Mouse (Mus musculus) hindlimb bud, embryonic 11.5 days (tissue): ENCODE measurements around the gene Rbm12b1.
"Not testable (repeated sequence)": the region's sequence is repeated elsewhere in the genome, so short reads cannot be mapped to it uniquely, and the experiment has no call there.

Source experiments
- DNase-seq: peaks from one replicate; pipeline ENCODE4 v3.0.0-alpha.2; 2012; ENCODE audit warnings: low read depth, low spot score; ENCODE audit errors: extremely low spot score

Rbm12b1 gene

DNA sequence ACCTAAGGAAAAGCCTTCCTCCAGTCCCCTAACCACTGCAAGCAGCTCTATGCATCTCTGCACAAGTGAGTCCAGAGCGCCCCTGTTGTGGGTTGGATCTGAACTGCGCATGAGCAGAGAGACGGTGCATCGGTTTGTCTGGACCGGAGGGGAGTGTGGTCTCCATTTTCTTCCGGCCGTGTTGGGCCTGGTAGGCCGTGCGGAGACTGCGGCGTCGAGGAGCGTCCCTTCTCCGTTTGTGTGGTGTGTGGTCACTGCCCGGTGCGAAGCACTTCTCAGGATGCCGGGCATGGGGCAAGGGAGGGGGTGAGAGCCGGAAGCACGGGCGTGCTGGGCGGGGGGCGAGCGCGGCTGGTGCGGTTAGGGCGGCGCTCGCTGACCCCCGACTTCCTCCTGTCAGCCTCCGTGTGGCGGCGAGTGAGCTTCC, at the start of gene Rbm12b1:
Gene Rbm12b1, plus strand, starts transcription at position 124 of the 427 bp plus-strand sequence.
- peak; percentile 28 for DNase-seq

DNA sequence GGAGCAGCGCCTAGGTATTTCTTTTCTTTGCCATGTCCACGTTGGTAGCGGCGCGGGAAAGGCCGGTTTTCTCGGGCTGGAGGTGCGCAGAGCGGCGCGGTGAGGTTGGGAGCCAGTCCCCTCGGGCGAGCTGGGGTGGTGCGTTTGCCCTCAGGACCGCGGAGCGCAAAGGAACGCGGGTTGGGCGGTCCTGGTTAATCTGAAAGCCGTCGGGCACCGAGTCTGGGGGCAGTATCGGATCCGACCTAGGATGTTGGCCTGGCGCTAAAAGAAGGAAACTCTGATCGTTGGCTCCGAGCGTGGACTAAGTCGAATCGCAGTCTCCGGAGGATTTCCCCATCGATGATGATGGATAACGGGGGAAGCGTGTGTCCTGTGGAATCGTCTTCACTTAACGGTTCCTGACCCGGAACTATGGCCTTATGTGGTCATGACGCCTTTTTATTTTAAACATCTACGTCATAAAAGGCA, 563 bp downstream of the Rbm12b1 start:
- not testable (repeated sequence) for DNase-seq

GRCm38 (mm10) chr4:12141516-12141915, 1.5 kb downstream of the Rbm12b1 start:
- not testable (repeated sequence) for DNase-seq

DNA sequence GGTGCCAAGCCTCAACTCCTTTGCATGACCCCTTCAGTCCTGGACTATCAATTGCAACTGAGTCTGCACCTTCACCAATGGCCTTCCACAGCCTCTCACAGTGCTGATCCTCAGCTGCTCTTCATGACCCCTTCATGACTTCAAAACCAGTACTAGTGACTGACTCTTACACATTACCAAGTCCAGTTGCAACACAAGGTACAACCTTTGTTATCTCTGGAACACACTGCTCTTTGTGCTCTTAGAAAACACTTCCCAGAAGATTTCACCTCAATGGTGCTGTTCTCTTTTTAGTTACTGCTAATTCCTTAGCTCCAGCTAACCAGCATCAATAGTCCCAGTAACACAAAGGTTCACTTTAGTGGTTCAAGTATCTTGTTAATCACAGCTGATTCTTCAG, 7.6 kb downstream of the Rbm12b1 start:
- no peak for DNase-seq

DNA sequence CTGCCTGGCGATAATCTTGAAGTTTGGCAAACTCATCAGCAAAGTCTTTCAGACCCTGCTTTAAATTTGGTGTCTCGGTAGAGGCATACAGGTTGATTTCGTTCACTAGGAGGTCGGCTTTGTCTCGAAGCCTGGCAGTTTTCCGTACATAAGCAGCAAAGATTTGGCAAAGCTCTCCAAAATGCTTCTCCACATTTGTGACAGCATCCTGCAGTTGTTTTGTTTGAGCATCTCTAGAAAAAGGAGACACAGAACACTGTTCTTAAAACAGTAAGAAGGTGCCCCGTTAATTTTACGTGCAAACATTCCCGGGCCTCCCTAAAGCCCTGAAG, 30.9 kb downstream of the Rbm12b1 start:
- no peak for DNase-seq

GRCm38 (mm10) chr4:12171318-12172091, 31.4 kb downstream of the Rbm12b1 start, which contains the start of gene Fam92a:
Gene Fam92a (minus strand): TSS chr4:12172015.
- peak; percentile 52 for DNase-seq

GRCm38 (mm10) chr4:12178992-12179391, 38.9 kb downstream of the Rbm12b1 start:
- DNase-seq, result no peak
